Mouse (Mus musculus): Measurements from ENCODE around the gene Gm21981. TPM values are rescaled to one million over a fixed set of nuclear protein-coding genes. Genes with fewer than 3 reads are reported as not detected.
A peak's percentile ranks its signal among the peaks of the same experiment; 100 is the strongest.

The Gm21981 gene
- polyA plus RNA-seq, 1 experiment, result 1.3 TPM

GRCm38 (mm10) chr17:47689894-47690293, 4.4 kb downstream of the Gm21981 start:
- H3K27ac ChIP-seq (replicated peaks; ENCODE audit: low read depth, low read length), result no peak overlapping the region
- peaks cover 2% of the 10 kb centered on the region; the same call in 1 of the 2 replicates for H3K4me1 ChIP-seq (ENCODE audit: control insufficient read depth, insufficient read depth, insufficient read length, low read length)
- H3K4me3 ChIP-seq (ENCODE audit: insufficient read depth, low read depth, low read length), result no peak overlapping the region

- peak within 1 kb of the TSS; percentile 66 for H3K4me3 ChIP-seq (ENCODE audit: insufficient read depth, low read depth, low read length)
- peak within 1 kb of the TSS; percentile 73 for H3K27ac ChIP-seq (replicated peaks; ENCODE audit: low read depth, low read length)
- H3K4me1 ChIP-seq (ENCODE audit: control insufficient read depth, insufficient read depth, insufficient read length, low read length), result peaks cover 2% of the 10 kb centered on the region; the same call in 1 of the 2 replicates
Observed at GRCm38 (mm10) chr17:47688608-47689575, 5.4 kb downstream of the Gm21981 start, which contains the start of gene Frs3. TSS of gene Frs3 (plus strand) at chr17:47689030.

- H3K4me3 ChIP-seq (ENCODE audit: insufficient read depth, low read depth, low read length), result peak within 1 kb of the TSS; percentile 66
- H3K4me1 ChIP-seq (ENCODE audit: control insufficient read depth, insufficient read depth, insufficient read length, low read length), result peaks cover 2% of the 10 kb centered on the region; the same call in 1 of the 2 replicates
- H3K27ac ChIP-seq (replicated peaks; ENCODE audit: low read depth, low read length), result peak within 1 kb of the TSS; percentile 73
Observed at GRCm38 (mm10) chr17:47688344-47688607, 6.0 kb downstream of the Gm21981 start, which contains the start of gene Tomm6. TSS of gene Tomm6 (minus strand) at chr17:47688386.

GRCm38 (mm10) chr17:47687409-47688343, 6.6 kb downstream of the Gm21981 start:
- Histone ChIP-seq H3K27ac (replicated peaks; ENCODE audit: low read depth, low read length) (peak overlapping the region; percentile 73), H3K4me3 (ENCODE audit: insufficient read depth, low read depth, low read length) (peak overlapping the region; percentile 66), H3K4me1 (ENCODE audit: control insufficient read depth, insufficient read depth, insufficient read length, low read length) (peaks cover 2% of the 10 kb centered on the region; the same call in 1 of the 2 replicates)

- H3K4me1 ChIP-seq (ENCODE audit: control insufficient read depth, insufficient read depth, insufficient read length, low read length), result no peaks in the 10 kb centered on the region
- no peak overlapping the region for H3K4me3 ChIP-seq (ENCODE audit: insufficient read depth, low read depth, low read length)
- H3K27ac ChIP-seq (replicated peaks; ENCODE audit: low read depth, low read length), result no peak overlapping the region
Observed at GRCm38 (mm10) chr17:47682836-47683235, 11.4 kb downstream of the Gm21981 start.

GRCm38 (mm10) chr17:47678702-47679101, 15.6 kb downstream of the Gm21981 start:
- H3K27ac ChIP-seq (replicated peaks; ENCODE audit: low read depth, low read length), result no peak overlapping the region
- no peak overlapping the region for H3K4me3 ChIP-seq (ENCODE audit: insufficient read depth, low read depth, low read length)
- H3K4me1 ChIP-seq (ENCODE audit: control insufficient read depth, insufficient read depth, insufficient read length, low read length), result no peaks in the 10 kb centered on the region

- H3K4me1 ChIP-seq (ENCODE audit: control insufficient read depth, insufficient read depth, insufficient read length, low read length), result no peaks in the 10 kb centered on the region
- H3K4me3 ChIP-seq (ENCODE audit: insufficient read depth, low read depth, low read length), result no peak overlapping the region
Observed at GRCm38 (mm10) chr17:47678238-47678637, 16.0 kb downstream of the Gm21981 start.

GRCm38 (mm10) chr17:47676581-47676980, 17.7 kb downstream of the Gm21981 start:
- Histone ChIP-seq H3K4me1 (ENCODE audit: control insufficient read depth, insufficient read depth, insufficient read length, low read length) (0 out of 2 replicates have a peak, but pooled peaks cover 2% of the 10 kb centered on the region), H3K4me3 (ENCODE audit: insufficient read depth, low read depth, low read length) (no peak overlapping the region), H3K27ac (replicated peaks; ENCODE audit: low read depth, low read length) (no peak overlapping the region)

More at GRCm38 (mm10) chr17:47678238-47678637, 16.0 kb downstream of the Gm21981 start:
- H3K27ac ChIP-seq (replicated peaks; ENCODE audit: low read depth, low read length), result no peak overlapping the region

- Histone ChIP-seq H3K4me1 (ENCODE audit: control insufficient read depth, insufficient read depth, insufficient read length, low read length) (0 out of 2 replicates have a peak, but pooled peaks cover 2% of the 10 kb centered on the region), H3K4me3 (ENCODE audit: insufficient read depth, low read depth, low read length) (peak overlapping the region; percentile 55), H3K27ac (replicated peaks; ENCODE audit: low read depth, low read length) (no peak overlapping the region)
Observed at GRCm38 (mm10) chr17:47672311-47673111, 21.7 kb downstream of the Gm21981 start.

GRCm38 (mm10) chr17:47671988-47672310, 22.3 kb downstream of the Gm21981 start:
- Histone ChIP-seq H3K4me1 (ENCODE audit: control insufficient read depth, insufficient read depth, insufficient read length, low read length) (0 out of 2 replicates have a peak, but pooled peaks cover 2% of the 10 kb centered on the region), H3K4me3 (ENCODE audit: insufficient read depth, low read depth, low read length) (peak overlapping the region; percentile 26; the same call in 1 of the 2 replicates), H3K27ac (replicated peaks; ENCODE audit: low read depth, low read length) (no peak overlapping the region)

GRCm38 (mm10) chr17:47669166-47669565, 25.1 kb downstream of the Gm21981 start:
- H3K4me1 ChIP-seq (ENCODE audit: control insufficient read depth, insufficient read depth, insufficient read length, low read length), result 0 out of 2 replicates have a peak, but pooled peaks cover 2% of the 10 kb centered on the region
- no peak overlapping the region for H3K27ac ChIP-seq (replicated peaks; ENCODE audit: low read depth, low read length)
- H3K4me3 ChIP-seq (ENCODE audit: insufficient read depth, low read depth, low read length), result no peak overlapping the region

- Histone ChIP-seq H3K4me3 (ENCODE audit: insufficient read depth, low read depth, low read length) (no peak overlapping the region), H3K4me1 (ENCODE audit: control insufficient read depth, insufficient read depth, insufficient read length, low read length) (no peaks in the 10 kb centered on the region), H3K27ac (replicated peaks; ENCODE audit: low read depth, low read length) (no peak overlapping the region)
Observed at GRCm38 (mm10) chr17:47664474-47664873, 29.8 kb downstream of the Gm21981 start.

GRCm38 (mm10) chr17:47663009-47663713, 31.1 kb downstream of the Gm21981 start:
- H3K4me1 ChIP-seq (ENCODE audit: control insufficient read depth, insufficient read depth, insufficient read length, low read length), result peaks cover 2% of the 10 kb centered on the region; the same call in 1 of the 2 replicates
- H3K4me3 ChIP-seq (ENCODE audit: insufficient read depth, low read depth, low read length), result no peak overlapping the region
- H3K27ac ChIP-seq (replicated peaks; ENCODE audit: low read depth, low read length), result no peak overlapping the region

Data from brown adipose tissue, adult 24 weeks (tissue).